Mouse (Mus musculus): ENCODE data around the gene Olfr1239. TPM values are rescaled to one million over a fixed set of nuclear protein-coding genes. Genes with fewer than 3 reads are reported as not detected.

Gene Olfr1239
- not detected for total RNA-seq (2023)

GRCm38 (mm10) chr2:89420307-89420706, at the start of gene Olfr1239:
TSS of gene Olfr1239 (minus strand) at chr2:89420407.

GRCm38 (mm10) chr2:89442900-89443299, 22.7 kb upstream of the Olfr1239 start, which contains the start of gene Olfr1240:
TSS of gene Olfr1240 (minus strand) at chr2:89443000.

GRCm38 (mm10) chr2:89409576-89409975, 10.6 kb downstream of the Olfr1239 start, which contains the start of gene Olfr1238:
TSS of gene Olfr1238 (minus strand) at chr2:89409676.

Other genes with a start within 250 kb of the Olfr1239 start
- not detected for gene Olfr1225, start 245.7 kb downstream of the Olfr1239 start, total RNA-seq (2023)
- gene Olfr1226, start 220.4 kb downstream of the Olfr1239 start, total RNA-seq (2023): not detected
- gene Olfr1228, start 166.3 kb downstream of the Olfr1239 start, total RNA-seq (2023): not detected
- not detected for gene Olfr1229, start 132.4 kb downstream of the Olfr1239 start, total RNA-seq (2023)
- gene Olfr1230, start 123.1 kb downstream of the Olfr1239 start, total RNA-seq (2023): not detected
- not detected for gene Olfr1231, start 113.3 kb downstream of the Olfr1239 start, total RNA-seq (2023)
- not detected for gene Olfr1232, start 90.7 kb downstream of the Olfr1239 start, total RNA-seq (2023)
- gene Olfr1233, start 78.0 kb downstream of the Olfr1239 start, total RNA-seq (2023): not detected
- gene Olfr1234, start 55.5 kb downstream of the Olfr1239 start, total RNA-seq (2023): not detected
- not detected for gene Olfr1238, start 10.7 kb downstream of the Olfr1239 start, total RNA-seq (2023)
- not detected for gene Olfr1240, start 22.6 kb upstream of the Olfr1239 start, total RNA-seq (2023)
- gene Olfr1241, start 66.7 kb upstream of the Olfr1239 start, total RNA-seq (2023): not detected
- not detected for gene Olfr1242, start 77.9 kb upstream of the Olfr1239 start, total RNA-seq (2023)
- gene Olfr1243, start 111.1 kb upstream of the Olfr1239 start, total RNA-seq (2023): not detected
- gene Olfr1245, start 158.0 kb upstream of the Olfr1239 start, total RNA-seq (2023): not detected
- gene Olfr1246, start 172.8 kb upstream of the Olfr1239 start, total RNA-seq (2023): not detected
- under 1 TPM; 0.10 to 0.15 TPM for gene Olfr1247, start 193.7 kb upstream of the Olfr1239 start, total RNA-seq (2023)
- not detected for gene Olfr1248, start 197.8 kb upstream of the Olfr1239 start, total RNA-seq (2023)
- not detected for gene Olfr1249, start 214.6 kb upstream of the Olfr1239 start, total RNA-seq (2023)
- gene Olfr1250, start 241.1 kb upstream of the Olfr1239 start, total RNA-seq (2023): not detected